Mouse (Mus musculus): Measurements from ENCODE around the gene Dnaic2.

Gene Dnaic2

DNA sequence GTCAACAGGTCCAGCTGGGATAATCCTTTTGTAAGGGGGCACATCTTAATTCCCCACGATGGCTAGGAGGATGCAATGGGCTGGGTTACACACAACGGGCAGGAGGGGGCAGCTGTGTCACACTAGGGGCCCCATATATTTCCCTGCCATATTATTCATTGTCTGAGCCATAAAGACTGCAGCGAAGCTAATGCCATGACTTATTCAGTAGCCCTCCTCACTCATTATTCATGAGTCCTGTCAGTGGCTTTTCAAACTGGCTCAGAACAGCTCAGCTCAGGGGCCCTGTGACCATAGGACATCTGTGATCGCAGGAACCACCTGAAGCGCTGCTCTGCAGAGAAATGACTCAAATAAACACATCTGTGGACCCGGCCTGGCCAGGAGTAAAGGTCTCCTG lies 14.2 kb downstream of the Dnaic2 start:
- no peak for DNase-seq (ENCODE audit: extremely low read depth, low read depth, low spot score)

- no peak for DNase-seq (ENCODE audit: extremely low read depth, low read depth, low spot score)
Measured at GRCm38 (mm10) chr11:114745134-114745533, 17.9 kb downstream of the Dnaic2 start.

DNA sequence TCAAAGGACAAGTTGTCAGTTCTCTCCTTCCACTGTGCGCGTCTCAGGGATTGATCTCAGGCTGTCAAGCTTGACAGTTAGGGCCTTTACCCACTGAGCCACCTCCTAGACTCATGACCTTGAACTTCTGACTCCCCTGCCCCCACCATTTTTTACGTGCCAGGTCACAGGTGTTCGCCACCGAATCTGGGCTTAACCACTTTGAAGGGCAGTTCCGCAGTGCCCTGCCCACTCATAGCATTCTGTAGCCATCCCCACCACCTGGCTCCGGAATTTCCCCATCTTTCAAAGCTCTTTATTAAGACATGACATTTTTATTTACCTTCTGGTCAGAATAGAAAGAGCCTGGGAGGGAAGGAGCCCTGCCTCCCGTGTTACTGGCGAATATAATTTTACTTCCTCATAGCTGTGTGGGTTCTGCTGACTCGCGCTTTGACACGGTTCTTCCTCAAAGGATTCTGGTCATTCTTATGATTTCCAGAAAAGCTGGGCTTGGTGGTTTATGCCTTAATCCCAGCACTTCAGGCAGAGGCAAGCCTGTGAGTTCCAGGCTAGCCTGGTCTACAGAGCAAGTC lies 20.4 kb downstream of the Dnaic2 start:
- no peak for DNase-seq (ENCODE audit: extremely low read depth, low read depth, low spot score)

GRCm38 (mm10) chr11:114764820-114765818 lies 37.9 kb downstream of the Dnaic2 start, which contains the start of gene Kif19a:
TSS of gene Kif19a (plus strand) at chr11:114765388.
- no peak for DNase-seq (ENCODE audit: extremely low read depth, low read depth, low spot score)

DNA sequence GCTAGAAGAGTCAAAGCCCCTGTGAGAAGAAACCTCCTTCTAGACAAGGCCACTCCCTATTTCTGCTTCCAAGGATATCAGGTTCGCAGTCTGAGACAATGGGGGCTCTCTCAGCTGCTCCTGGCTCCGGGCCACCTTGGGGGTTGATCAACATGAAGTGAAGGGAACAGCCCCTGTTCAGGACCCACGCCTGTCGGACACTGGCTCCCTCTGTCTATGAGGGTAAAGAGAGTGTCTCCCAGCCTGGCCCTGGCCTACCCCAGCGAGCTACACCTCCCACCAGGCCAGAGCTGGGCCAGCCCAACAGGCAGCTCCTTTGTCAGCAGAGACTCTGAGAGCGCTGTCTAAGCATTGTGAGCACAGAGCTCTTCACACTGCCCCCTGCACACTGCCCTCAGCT lies 42.7 kb downstream of the Dnaic2 start:
- DNase-seq (ENCODE audit: extremely low read depth, low read depth, low spot score): no peak

DNA sequence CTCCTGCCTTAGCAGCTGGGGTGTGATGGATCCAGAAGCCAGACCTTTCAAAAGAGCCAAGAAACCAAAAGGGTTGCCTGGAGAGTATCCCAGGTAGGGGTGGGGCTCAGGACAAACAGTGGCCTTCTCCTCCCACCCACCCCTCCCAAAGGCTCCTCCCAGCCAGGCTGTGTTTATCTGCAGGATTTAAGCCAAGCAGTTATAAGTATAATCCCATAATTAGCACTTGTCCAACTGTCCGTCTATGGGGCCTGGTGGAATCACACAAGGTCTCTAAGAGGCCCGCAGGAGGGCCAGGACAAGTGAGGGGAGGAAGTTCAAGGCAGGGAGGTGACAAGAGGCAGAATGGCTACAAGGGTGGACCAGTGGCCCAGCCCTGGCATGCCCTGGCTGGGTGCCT lies 44.7 kb downstream of the Dnaic2 start:
- DNase-seq (ENCODE audit: extremely low read depth, low read depth, low spot score): no peak

DNA sequence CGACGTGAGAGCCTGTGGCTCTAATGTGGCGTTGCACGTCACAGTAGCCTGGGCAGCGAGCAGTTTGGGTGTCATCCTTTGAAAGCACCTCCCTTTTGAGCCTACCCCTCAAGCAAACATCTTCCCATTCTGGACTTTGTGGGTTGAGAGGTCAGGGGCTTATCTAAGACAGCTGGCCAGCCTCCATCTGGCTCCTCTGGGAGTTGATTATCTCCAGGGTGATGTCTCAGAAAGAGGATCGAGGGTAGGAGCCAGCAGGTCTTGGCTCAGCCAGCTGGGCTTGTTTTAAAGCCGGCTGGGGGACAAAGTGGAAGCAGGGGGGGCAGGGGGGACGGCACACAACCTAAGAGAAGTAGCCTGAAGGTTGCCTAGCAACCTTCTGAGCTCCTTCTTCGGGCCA lies 52.9 kb downstream of the Dnaic2 start:
- DNase-seq (ENCODE audit: extremely low read depth, low read depth, low spot score): no peak

DNA sequence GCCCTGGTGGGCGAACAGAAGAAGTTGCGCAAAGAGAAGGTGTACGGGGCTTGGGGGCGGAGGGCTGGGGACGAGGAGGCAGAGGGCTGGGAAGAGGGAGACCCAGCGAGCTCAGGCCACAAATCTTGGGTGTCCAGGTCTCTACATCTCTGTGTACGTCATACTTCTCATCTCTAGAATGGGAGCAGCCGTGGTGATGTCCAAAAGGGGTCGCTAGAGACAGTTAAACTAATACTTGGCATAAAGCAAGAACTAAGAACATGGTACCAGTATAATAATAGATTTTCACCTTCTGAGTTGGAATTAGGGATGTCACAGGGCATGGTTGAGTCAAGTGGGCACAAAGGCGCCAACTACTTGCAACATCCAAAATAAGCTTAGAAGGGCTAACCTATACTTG lies 58.7 kb downstream of the Dnaic2 start:
- DNase-seq (ENCODE audit: extremely low read depth, low read depth, low spot score): no peak

- no peak for DNase-seq (ENCODE audit: extremely low read depth, low read depth, low spot score)
Measured at GRCm38 (mm10) chr11:114786326-114786725, 59.1 kb downstream of the Dnaic2 start.

DNA sequence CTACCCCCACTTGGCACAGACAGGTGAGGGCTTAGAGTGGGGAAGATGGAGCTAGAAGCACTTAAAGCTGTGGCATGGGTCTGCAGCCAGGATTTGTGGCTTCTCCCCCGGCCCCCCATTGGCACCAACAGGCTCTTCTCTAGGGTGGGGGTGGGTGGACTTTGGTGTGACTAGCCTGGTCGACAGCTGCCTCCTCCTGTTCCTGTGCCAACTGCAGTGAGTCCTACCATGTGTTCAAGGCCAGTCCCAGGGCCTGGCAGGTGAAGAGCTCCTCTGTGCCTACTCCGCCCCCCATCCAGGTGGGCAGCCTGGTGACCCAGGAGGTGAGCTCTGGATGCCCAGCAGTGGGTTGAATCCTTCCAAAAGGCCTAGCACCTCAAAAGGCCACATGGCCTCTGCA lies 60.4 kb downstream of the Dnaic2 start:
- no peak for DNase-seq (ENCODE audit: extremely low read depth, low read depth, low spot score)

GRCm38 (mm10) chr11:114789061-114789714 lies 62.0 kb downstream of the Dnaic2 start:
- no peak for DNase-seq (ENCODE audit: extremely low read depth, low read depth, low spot score)

GRCm38 (mm10) chr11:114789716-114790115 lies 62.5 kb downstream of the Dnaic2 start:
- no peak for DNase-seq (ENCODE audit: extremely low read depth, low read depth, low spot score)

DNA sequence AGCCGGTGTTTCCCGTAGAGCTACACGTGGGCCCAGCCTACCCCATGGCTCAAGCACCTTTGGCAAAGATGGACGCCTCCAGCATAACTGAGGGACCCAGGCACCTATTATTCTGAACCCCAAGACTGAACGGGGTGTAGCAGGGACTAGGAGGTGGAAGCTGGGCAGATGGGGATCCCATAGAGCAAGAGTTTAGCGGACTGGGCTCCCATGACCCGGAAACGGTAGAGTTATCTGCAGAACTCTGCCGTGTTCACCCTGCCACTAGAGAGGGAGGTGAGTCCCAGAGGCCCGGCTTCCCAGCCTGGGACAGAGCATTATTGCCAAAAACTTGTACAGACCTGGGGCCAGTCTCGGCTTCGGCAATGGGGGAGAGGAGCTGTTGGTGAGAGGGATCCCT lies 63.0 kb downstream of the Dnaic2 start:
- no peak for DNase-seq (ENCODE audit: extremely low read depth, low read depth, low spot score)

GRCm38 (mm10) chr11:114790841-114791240 lies 63.6 kb downstream of the Dnaic2 start:
- DNase-seq (ENCODE audit: extremely low read depth, low read depth, low spot score): no peak

GRCm38 (mm10) chr11:114791351-114791889 lies 64.2 kb downstream of the Dnaic2 start:
- DNase-seq (ENCODE audit: extremely low read depth, low read depth, low spot score): no peak

GRCm38 (mm10) chr11:114791891-114792411 lies 64.7 kb downstream of the Dnaic2 start:
- no peak for DNase-seq (ENCODE audit: extremely low read depth, low read depth, low spot score)

- no peak for DNase-seq (ENCODE audit: extremely low read depth, low read depth, low spot score)
Measured at GRCm38 (mm10) chr11:114792931-114793494, 65.8 kb downstream of the Dnaic2 start.

- no peak for DNase-seq (ENCODE audit: extremely low read depth, low read depth, low spot score)
Measured at GRCm38 (mm10) chr11:114793868-114794545, 66.8 kb downstream of the Dnaic2 start.

DNA sequence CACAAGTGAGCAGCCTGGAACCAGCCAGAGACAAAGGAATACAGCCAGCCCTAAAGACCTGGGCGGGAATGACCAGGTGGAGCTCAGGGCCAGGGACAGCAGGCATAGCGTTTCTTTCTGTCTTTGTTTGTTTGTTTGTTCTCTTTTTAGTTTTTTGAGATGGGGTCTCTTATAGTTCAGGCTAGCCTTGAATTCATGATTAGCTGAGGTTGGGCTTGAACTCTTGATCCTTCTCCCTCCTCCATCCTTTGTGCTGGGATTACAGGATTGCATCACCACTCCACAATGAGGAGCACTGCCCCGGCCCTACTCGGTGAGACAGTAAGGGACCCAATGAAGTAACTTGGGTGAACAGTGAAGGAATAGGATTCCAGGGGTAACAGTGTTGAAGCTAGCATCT lies 67.5 kb downstream of the Dnaic2 start:
- no peak for DNase-seq (ENCODE audit: extremely low read depth, low read depth, low spot score)

GRCm38 (mm10) chr11:114795231-114795746 lies 68.1 kb downstream of the Dnaic2 start:
- no peak for DNase-seq (ENCODE audit: extremely low read depth, low read depth, low spot score)
